Mouse (Mus musculus) testis, postnatal 10 days (tissue): Measurements from ENCODE around the gene Nme6.
A peak's percentile ranks its signal among the peaks of the same experiment; 100 is the strongest.

Source experiments
- DNase-seq: peaks from one replicate; pipeline ENCODE4 v3.0.0; 2021; ENCODE audit warnings: low spot score

The Nme6 gene

GRCm38 (mm10) chr9:109874797-109875691, 42.5 kb downstream of the Nme6 start, which contains the start of gene Cdc25a:
TSS of gene Cdc25a (plus strand) at chr9:109875579.
- DNase-seq = peak; percentile 98

- DNase-seq = peak; percentile 82
Observed at GRCm38 (mm10) chr9:109875695-109876601, 43.4 kb downstream of the Nme6 start.

GRCm38 (mm10) chr9:109876756-109877155, 44.2 kb downstream of the Nme6 start:
- DNase-seq = no peak

- DNase-seq = no peak
Observed at GRCm38 (mm10) chr9:109877666-109878065, 45.1 kb downstream of the Nme6 start.

DNA sequence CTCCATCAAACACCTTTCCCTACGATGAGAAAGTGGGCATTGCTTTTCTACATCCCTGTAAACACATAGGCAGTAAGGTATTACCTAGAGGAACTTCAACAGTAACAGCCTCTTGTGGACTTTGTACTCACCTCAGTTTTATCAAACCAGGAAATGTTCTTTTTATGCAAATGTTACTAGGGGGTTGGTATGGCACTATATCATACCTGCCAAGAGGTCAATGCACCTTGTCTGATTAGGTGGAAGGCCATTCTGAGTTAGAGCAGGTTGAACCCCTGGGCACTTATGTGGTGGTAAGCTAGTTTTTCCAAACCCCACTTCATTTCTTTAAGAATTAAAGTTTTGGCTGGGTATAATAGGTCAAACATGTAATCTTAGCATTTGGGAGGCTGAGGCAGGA, 46.8 kb downstream of the Nme6 start:
- no peak for DNase-seq

DNA sequence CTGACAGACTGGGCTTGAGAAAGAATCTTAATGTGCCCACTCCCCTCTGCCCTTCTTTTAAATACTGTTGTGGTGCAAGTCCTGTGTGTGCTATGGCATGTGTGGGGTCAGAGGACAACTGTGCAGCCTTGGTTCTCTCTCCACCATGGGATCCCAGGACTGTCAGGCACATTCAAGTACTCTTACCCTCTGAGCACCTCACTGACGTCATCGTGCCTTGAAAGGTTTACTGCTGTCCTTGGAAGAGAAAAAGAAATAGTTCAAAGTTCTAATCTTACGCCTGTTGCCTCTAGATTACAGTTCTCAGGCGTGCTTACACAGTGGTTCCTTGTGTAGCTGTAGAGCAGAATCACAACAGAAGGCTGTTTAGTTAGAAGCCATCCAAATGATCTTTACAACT, 53.7 kb downstream of the Nme6 start:
- DNase-seq = no peak

- no peak for DNase-seq
Observed at GRCm38 (mm10) chr9:109887321-109887720, 54.8 kb downstream of the Nme6 start.

GRCm38 (mm10) chr9:109891501-109891900, 59.0 kb downstream of the Nme6 start:
- DNase-seq = no peak
